Mouse (Mus musculus) MEL (cell line): Measurements from ENCODE around the gene Pgbd5.

Experiments
- CHD1 ChIP-seq: IDR thresholded peaks from 2 replicates; pipeline ENCODE4 v1.6.1; 2012; ENCODE audit warnings: low read depth, mild to moderate bottlenecking, inconsistent platforms, low read length, improper control_type of control experiment
- CTCF ChIP-seq, 3 experiments: IDR thresholded peaks in 2 of 3; conservative IDR thresholded peaks in 1 of 3; 2 replicates each; pipeline ENCODE4 v1.5.1; 2011 to 2012; ENCODE audit warnings: low read length in 3 of 3, low read depth in 2 of 3, mild to moderate bottlenecking in 2 of 3, improper control_type of control experiment in 1 of 3, inconsistent platforms in 1 of 3, mixed read lengths in 1 of 3, moderate library complexity in 1 of 3; ENCODE audit not compliant: control insufficient read depth in 1 of 3, insufficient read depth in 1 of 3, poor library complexity in 1 of 3, severe bottlenecking in 1 of 3
- MYB ChIP-seq: IDR thresholded peaks from 2 replicates; pipeline ENCODE4 v1.6.1; 2011; ENCODE audit warnings: mild to moderate bottlenecking, low read depth, low read length, improper control_type of control experiment
- POLR2A ChIP-seq, 2 experiments: IDR thresholded peaks; 2 replicates each; pipeline ENCODE4 v1.6.1; 2011 to 2012; ENCODE audit warnings: low read length in 2 of 2, mild to moderate bottlenecking in 2 of 2, control low read depth in 1 of 2, improper control_type of control experiment in 1 of 2, low read depth in 1 of 2, moderate library complexity in 1 of 2; ENCODE audit not compliant: control insufficient read depth in 1 of 2, insufficient read depth in 1 of 2, poor library complexity in 1 of 2
- TCF12 ChIP-seq: IDR thresholded peaks from 2 replicates; pipeline ENCODE4 v1.6.1; 2014; ENCODE audit warnings: low read depth, mild to moderate bottlenecking, inconsistent platforms, low read length, improper control_type of control experiment, moderate library complexity

DNA sequence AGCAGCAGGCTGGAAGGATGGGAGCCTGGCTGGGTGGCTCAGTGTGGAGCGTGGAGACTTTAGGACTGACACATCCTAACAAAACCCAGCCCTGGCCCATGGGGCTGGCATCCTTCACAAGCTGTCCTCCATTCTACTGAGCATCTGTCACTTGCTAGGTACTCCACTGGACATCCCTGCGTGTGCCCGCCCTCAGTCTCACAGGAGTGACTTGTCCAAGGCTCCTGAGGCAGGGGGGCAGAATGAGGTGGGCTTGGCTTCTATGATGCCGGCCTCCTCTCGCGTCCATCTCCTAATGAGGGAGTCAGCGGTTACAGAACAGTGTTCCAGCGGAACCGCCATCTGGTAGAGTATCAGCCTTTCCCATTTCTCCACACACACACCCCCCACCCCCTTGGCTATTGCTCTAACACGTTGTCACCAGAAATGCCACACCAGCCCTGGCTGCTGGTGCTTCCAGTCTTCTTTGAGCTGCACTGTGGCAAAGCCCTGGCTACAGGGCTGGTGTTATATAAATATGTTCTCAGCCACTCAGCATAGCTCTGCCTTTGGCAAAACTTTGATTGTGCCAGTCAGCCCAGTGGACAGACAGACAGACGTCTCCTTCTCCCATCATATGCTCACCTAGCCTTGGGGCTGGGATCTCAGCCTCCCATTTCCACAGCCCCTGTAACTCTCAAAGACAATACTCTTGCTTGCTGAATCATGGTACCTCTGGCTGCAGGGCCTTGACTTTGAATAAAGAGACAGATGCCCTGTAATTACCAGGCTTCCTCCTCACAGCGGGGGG is 34.8 kb downstream of the Pgbd5 start:
- TF ChIP-seq POLR2A (IDR thresholded peaks at IDR 0.05; ENCODE audit: control insufficient read depth in 1 of 2, insufficient read depth in 1 of 2, low read depth in 1 of 2, low read length in 2 of 2, poor library complexity in 1 of 2) (no peak), MYB (no peak), TCF12 (no peak), CHD1 (no peak), CTCF (IDR thresholded peaks at IDR 0.05 in 2 of 3, conservative IDR thresholded peaks at IDR 0.05 in 1 of 3; ENCODE audit: control insufficient read depth in 1 of 3, insufficient read depth in 1 of 3, low read depth in 2 of 3, low read length in 3 of 3, poor library complexity in 1 of 3, severe bottlenecking in 1 of 3) (no peak)
